Mouse (Mus musculus): Measurements from ENCODE around the gene Abcb4.

- TF ChIP-seq GATA1 (IDR thresholded peaks at IDR 0.05; ENCODE audit: low read length) (no peak), TAL1 (IDR thresholded peaks at IDR 0.05; ENCODE audit: low read length) (no peak)
Measured at GRCm38 (mm10) chr5:8990526-8990925, 97.0 kb downstream of the Abcb4 start.

Data from erythroblast, embryonic 14.5 days (primary cell).